Mouse (Mus musculus) ES-Bruce4 (cell line): ENCODE data around the gene Psen2. TPM values are rescaled to one million over a fixed set of nuclear protein-coding genes. Genes with fewer than 3 reads are reported as not detected.

ENCODE experiments used
- H3K27ac ChIP-seq: 2 replicates; pipeline ENCODE4 v1.5.1; 2012; ENCODE audit warnings: low read length, inconsistent platforms; ENCODE audit not compliant: insufficient read depth
- H3K27me3 ChIP-seq: 2 replicates; pipeline ENCODE4 v1.6.1; 2012; ENCODE audit warnings: mild to moderate bottlenecking, low read length, inconsistent platforms; ENCODE audit not compliant: control insufficient read depth, poor library complexity, insufficient read depth, severe bottlenecking
- H3K36me3 ChIP-seq: 2 replicates; pipeline ENCODE4 v1.6.1; 2012; ENCODE audit warnings: inconsistent platforms, mild to moderate bottlenecking, low read length, moderate library complexity; ENCODE audit not compliant: control insufficient read depth, poor library complexity, insufficient read depth, severe bottlenecking
- H3K4me1 ChIP-seq: one replicate; pipeline ENCODE4 v1.8.1; 2011; ENCODE audit warnings: low read length; ENCODE audit not compliant: control insufficient read depth, insufficient read depth
- H3K4me3 ChIP-seq: 2 replicates; pipeline ENCODE4 v1.5.1; 2011; ENCODE audit warnings: low read depth, mild to moderate bottlenecking, low read length
- H3K9ac ChIP-seq: 2 replicates; pipeline ENCODE4 v1.6.1; 2012; ENCODE audit warnings: low read depth, mild to moderate bottlenecking, inconsistent platforms; ENCODE audit not compliant: poor library complexity, severe bottlenecking
- H3K9me3 ChIP-seq: replicated peaks from 2 replicates; pipeline ENCODE4 v1.6.1; 2012; ENCODE audit warnings: mild to moderate bottlenecking, low read length, inconsistent platforms; ENCODE audit not compliant: control insufficient read depth, poor library complexity, insufficient read depth, severe bottlenecking
- CTCF ChIP-seq: IDR thresholded peaks from one replicate; pipeline ENCODE4 v1.8.1; 2011; ENCODE audit warnings: low read depth, low read length
- EP300 ChIP-seq: IDR thresholded peaks from 2 replicates; pipeline ENCODE4 v1.6.1; 2011; ENCODE audit warnings: low read depth, low read length; ENCODE audit not compliant: insufficient read depth
- POLR2A ChIP-seq: IDR thresholded peaks from one replicate; pipeline ENCODE4 v1.8.1; 2011; ENCODE audit warnings: low read length; ENCODE audit not compliant: insufficient read depth
- polyA plus RNA-seq: library from polyadenylated mRNA; stranded (reverse); fragments of >200 nt; gene quantifications from 2 replicates; pipeline ENCODE4 v1.2.4, GENCODE M21; 2011; ENCODE audit warnings: low read depth; ENCODE audit not compliant: missing spikeins, insufficient read depth, insufficient read length

The Psen2 gene
- polyA plus RNA-seq, 1 experiment = 11.7 TPM

DNA sequence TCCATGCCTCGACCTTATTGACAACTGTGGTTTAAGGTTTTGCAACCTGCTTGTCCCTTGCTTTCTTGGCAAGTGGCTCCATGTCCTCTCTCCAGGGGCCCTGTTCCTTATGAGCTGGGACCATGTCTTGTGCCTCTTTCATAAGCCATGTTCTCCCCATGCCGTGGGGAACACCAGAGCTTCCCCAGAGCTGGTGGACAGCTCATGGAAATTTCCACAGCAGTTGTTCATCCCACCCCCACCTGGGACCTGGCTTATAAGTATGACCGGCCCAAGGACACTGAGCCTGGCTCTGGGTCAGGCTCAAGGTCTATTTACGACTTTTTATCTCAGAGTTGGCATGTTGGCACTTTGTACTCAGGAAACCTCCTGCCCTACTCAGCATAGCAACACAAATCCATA is 53.2 kb downstream of the Psen2 start:
- Histone ChIP-seq H3K9me3 (no peaks in the 10 kb centered on the region), H3K27me3 (no peaks in the 10 kb centered on the region), H3K4me3 (no peak overlapping the region), H3K9ac (no peak overlapping the region), H3K27ac (no peak overlapping the region), H3K36me3 (no peaks in the 10 kb centered on the region), H3K4me1 (peaks cover 7% of the 10 kb centered on the region)
- TF ChIP-seq POLR2A = no peak
- no peak for TF ChIP-seq CTCF
- TF ChIP-seq EP300 = no peak

DNA sequence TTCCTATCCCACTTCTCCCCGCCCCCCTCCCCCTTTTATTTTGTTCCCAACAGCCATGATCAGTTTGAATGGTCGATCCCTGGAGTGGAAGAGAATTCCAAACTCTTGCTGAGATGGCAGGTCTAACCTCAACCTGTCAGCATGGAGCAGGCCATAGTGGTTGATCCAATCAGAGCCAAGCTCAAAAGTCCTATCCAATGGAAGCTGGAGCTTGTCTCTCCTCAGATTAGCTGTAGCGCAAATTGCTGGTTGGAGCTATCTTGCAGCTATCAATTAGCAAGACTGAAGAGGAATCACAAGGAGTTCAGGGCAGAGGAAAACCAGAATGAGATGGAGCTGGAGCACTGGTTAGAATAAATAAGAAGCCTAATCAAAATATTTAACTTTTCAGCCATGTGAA is 54.9 kb downstream of the Psen2 start:
- no peak overlapping the region for H3K27ac ChIP-seq
- no peaks in the 10 kb centered on the region for H3K27me3 ChIP-seq
- H3K9ac ChIP-seq = no peak overlapping the region
- H3K9me3 ChIP-seq = 0 out of 2 replicates have a peak, but pooled peaks cover 3% of the 10 kb centered on the region
- no peak for TF ChIP-seq POLR2A
- no peak for TF ChIP-seq EP300
- TF ChIP-seq CTCF = no peak
- peaks cover 7% of the 10 kb centered on the region for H3K4me1 ChIP-seq
- no peak overlapping the region for H3K4me3 ChIP-seq
- H3K36me3 ChIP-seq = no peaks in the 10 kb centered on the region

DNA sequence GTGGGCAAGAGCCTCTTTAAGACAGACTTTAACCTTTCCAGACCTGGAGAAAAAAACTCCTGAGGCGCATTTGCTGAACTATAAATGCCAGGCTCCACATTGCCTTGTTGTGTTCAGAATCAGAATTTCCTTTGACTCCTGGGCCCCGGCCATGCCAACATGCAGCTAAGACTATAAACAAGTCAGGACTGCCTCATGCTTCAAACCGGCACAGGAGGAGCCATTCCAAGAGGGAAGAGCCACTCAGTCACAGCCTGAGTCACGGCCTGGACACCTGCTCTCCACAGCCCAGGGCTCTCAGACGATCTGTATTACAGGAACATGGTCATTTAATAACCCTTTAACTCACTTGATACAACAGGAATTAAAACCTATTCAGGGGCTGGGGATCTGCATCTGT is 62.5 kb downstream of the Psen2 start:
- no peaks in the 10 kb centered on the region for H3K4me1 ChIP-seq
- H3K9ac ChIP-seq = no peak overlapping the region
- no peak for TF ChIP-seq POLR2A
- TF ChIP-seq EP300 = no peak
- no peak for TF ChIP-seq CTCF
- H3K27ac ChIP-seq = no peak overlapping the region
- H3K9me3 ChIP-seq = 0 out of 2 replicates have a peak, but pooled peaks cover 3% of the 10 kb centered on the region
- no peak overlapping the region for H3K4me3 ChIP-seq
- no peaks in the 10 kb centered on the region for H3K36me3 ChIP-seq
- no peaks in the 10 kb centered on the region for H3K27me3 ChIP-seq

DNA sequence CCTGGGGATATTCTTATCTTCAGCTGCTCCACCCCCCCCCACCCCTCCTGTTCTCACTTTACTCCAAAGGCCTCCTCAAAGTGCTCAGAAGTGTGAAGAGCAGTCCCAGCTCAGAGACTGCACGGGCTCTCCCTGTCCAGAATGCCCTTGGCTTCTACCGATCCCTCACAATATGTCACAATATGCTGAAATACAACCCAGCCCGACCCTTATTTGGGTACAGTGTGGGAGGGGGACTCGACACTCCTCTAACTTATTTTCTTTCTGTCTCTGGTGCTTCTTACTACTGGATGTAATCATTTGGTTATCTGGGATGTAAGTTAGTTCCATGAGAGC is 63.6 kb downstream of the Psen2 start:
- Histone ChIP-seq H3K9ac (no peak overlapping the region), H3K4me3 (no peak overlapping the region), H3K27ac (no peak overlapping the region), H3K27me3 (no peaks in the 10 kb centered on the region), H3K4me1 (no peaks in the 10 kb centered on the region), H3K36me3 (no peaks in the 10 kb centered on the region), H3K9me3 (0 out of 2 replicates have a peak, but pooled peaks cover 3% of the 10 kb centered on the region)
- TF ChIP-seq CTCF = no peak
- no peak for TF ChIP-seq POLR2A
- no peak for TF ChIP-seq EP300

DNA sequence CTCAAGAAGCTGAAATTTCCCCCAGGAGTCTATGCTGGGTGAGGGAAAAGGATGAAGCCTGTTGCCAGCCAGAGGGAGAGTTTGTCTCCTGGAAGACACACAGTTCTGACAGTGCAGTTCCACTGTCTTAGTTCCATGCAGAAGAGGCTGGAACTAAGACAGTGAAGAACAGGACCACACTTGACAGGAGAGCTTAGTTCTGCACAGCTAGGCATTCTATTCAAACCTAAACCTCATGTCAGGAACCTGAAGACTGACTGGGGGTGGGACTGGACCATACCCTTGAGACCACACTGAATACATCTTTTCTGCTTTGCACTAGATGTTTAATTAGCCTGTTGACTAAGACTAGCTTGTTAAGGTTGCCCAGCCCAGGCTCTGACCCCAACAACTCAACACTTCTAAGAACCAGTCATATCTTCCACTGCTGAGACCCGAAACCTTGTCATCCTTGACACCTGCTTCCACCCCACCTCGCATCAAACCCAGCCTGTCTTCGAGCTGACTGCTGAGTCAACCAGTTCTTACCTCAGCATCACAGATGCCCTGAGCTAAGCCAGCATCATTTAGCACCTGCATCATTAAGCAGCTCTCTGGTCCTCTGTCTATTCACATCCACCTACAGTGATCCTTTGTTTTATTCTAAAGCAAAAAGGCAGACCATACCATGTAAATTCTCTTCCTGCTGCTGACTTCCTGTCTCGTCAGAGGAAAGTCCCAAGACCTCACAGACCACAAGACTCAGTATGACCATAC is 64.1 kb downstream of the Psen2 start, which contains the start of gene Coq8a:
Gene Coq8a (minus strand): TSS at position 644 of the 756 bp plus-strand sequence.
- Histone ChIP-seq H3K4me3 (no peak within 1 kb of the TSS), H3K9me3 (0 out of 2 replicates have a peak, but pooled peaks cover 1% of the 10 kb centered on the region), H3K4me1 (no peaks in the 10 kb centered on the region), H3K9ac (no peak within 1 kb of the TSS), H3K36me3 (no peaks in the 10 kb centered on the region), H3K27ac (no peak within 1 kb of the TSS), H3K27me3 (no peaks in the 10 kb centered on the region)
- TF ChIP-seq POLR2A (no peak), EP300 (no peak), CTCF (no peak)

DNA sequence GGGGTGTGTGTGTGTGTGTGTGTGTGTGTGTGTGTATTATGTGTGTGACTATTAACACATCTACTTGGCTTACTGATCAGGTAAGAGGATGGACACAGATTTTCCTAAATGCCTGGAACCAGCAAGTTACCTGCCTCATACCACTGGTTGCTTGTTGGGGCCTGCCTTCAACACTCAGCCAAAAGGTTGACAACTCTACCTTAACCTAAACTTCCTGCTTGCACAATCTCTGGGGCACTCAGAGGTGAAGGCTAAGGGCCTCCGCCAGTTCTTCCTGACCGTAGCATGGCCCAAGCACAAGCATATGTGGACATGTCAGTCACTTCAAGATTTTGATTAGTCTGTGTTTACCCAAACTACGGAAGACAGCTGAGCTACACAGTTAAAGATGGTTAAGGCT is 65.3 kb downstream of the Psen2 start:
- Histone ChIP-seq H3K36me3 (no peaks in the 10 kb centered on the region), H3K4me1 (no peaks in the 10 kb centered on the region), H3K27me3 (no peaks in the 10 kb centered on the region), H3K9ac (no peak overlapping the region), H3K9me3 (no peaks in the 10 kb centered on the region), H3K4me3 (no peak overlapping the region), H3K27ac (no peak overlapping the region)
- TF ChIP-seq POLR2A = no peak
- TF ChIP-seq EP300 = no peak
- no peak for TF ChIP-seq CTCF
